Mouse (Mus musculus) liver, postnatal 0 days (tissue): ENCODE results near the gene Kcnk4.

Experiments
- CTCF ChIP-seq: sonication (generic); IDR thresholded peaks from 2 replicates; pipeline ENCODE4 v1.5.1; 2016; ENCODE audit warnings: antibody characterized with exemption, low read depth
- EP300 ChIP-seq: IDR thresholded peaks from 2 replicates; pipeline ENCODE4 v1.6.1; 2016; ENCODE audit warnings: antibody characterized with exemption, low read depth, mild to moderate bottlenecking

- no peak for TF ChIP-seq CTCF
- TF ChIP-seq EP300 = no peak
These were observed 60.1 kb downstream of the Kcnk4 start for GRCm38 (mm10) chr19:6874257-6874656.
